Mouse (Mus musculus) kidney, adult 2 months (tissue): ENCODE results near the gene Topaz1.

ENCODE experiments used
- CTCF ChIP-seq: fragments of 200-500 bp; conservative IDR thresholded peaks from 2 replicates; pipeline ENCODE4 v1.5.1; 2011; ENCODE audit warnings: low read depth, mild to moderate bottlenecking, control low read depth, low read length, moderate library complexity, mixed read lengths; ENCODE audit not compliant: insufficient read depth, insufficient read length
- POLR2A ChIP-seq: fragments of 200-500 bp; IDR thresholded peaks from one replicate; pipeline ENCODE4 v1.6.1; 2011; ENCODE audit warnings: low read depth, low read length, control low read depth

GRCm38 (mm10) chr9:122736001-122736400 lies 11.1 kb upstream of the Topaz1 start:
- no peak for TF ChIP-seq CTCF
- TF ChIP-seq POLR2A = no peak
